Mouse (Mus musculus): Measurements from ENCODE around the gene Faf1. TPM values are rescaled to one million over a fixed set of nuclear protein-coding genes. Genes with fewer than 3 reads are reported as not detected.

Faf1 gene
- total RNA-seq, 4 experiments from 2014 or later, result 42.9 to 51.1 (median 47.2) TPM

DNA sequence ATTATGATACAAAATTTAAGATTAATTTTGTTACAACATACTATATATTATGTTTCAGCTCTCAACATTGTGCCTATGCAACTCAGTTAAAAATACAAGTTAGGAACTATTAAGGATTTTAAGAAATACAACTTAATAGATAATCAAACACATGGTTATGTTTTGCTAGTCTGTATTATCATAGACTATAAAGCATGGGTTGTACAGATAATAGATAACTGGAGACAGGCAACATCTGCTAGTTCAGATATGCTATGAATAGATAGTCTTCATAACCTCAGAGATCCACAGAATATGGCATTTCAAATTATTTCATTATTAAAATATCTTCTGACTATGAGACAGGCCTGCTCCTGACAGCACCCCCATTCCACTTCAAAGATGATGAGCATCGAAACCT lies 329.7 kb downstream of the Faf1 start:
- no peak for DNase-seq (ENCODE audit: low spot score in 2 of 2)

Other genes starting within 250 kb of the Faf1 start
- gene Rnf11, start 191.9 kb upstream of the Faf1 start, total RNA-seq (2022), result 100 to 1,000 TPM; 110 to 167 (median 131) TPM
- not detected for gene 4930522H14Rik, start 145.3 kb upstream of the Faf1 start, total RNA-seq (2022)
- gene Cdkn2c, start 9.4 kb upstream of the Faf1 start, total RNA-seq (2022), result 10 to 100 TPM; 16.8 to 27.9 (median 22.5) TPM

Data from gastrocnemius, adult 8-10 months (tissue).